Mouse (Mus musculus): Measurements from ENCODE around the gene Tmub2.
"Not testable (repeated sequence)": the region's sequence is repeated elsewhere in the genome, so short reads cannot be mapped to it uniquely, and the experiment has no call there.

Tmub2 gene

GRCm38 (mm10) chr11:102279595-102279994 is 5.1 kb upstream of the Tmub2 start:
- DNase-seq (ENCODE audit: low spot score): no peak

- DNase-seq (ENCODE audit: low spot score): not testable (repeated sequence)
Observed at GRCm38 (mm10) chr11:102280267-102280666, 4.5 kb upstream of the Tmub2 start.

- DNase-seq (ENCODE audit: low spot score): no peak
Observed at GRCm38 (mm10) chr11:102283922-102284321, 809 bp upstream of the Tmub2 start.

GRCm38 (mm10) chr11:102285095-102285834 is 534 bp downstream of the Tmub2 start:
- DNase-seq (ENCODE audit: low spot score): no peak

GRCm38 (mm10) chr11:102287485-102287884 is 2.8 kb downstream of the Tmub2 start:
- no peak for DNase-seq (ENCODE audit: low spot score)

GRCm38 (mm10) chr11:102288027-102288804 is 3.5 kb downstream of the Tmub2 start:
- DNase-seq (ENCODE audit: low spot score): no peak

GRCm38 (mm10) chr11:102288913-102289312 is 4.2 kb downstream of the Tmub2 start:
- DNase-seq (ENCODE audit: low spot score): no peak

- no peak for DNase-seq (ENCODE audit: low spot score)
Observed at GRCm38 (mm10) chr11:102289511-102290100, 4.9 kb downstream of the Tmub2 start.

GRCm38 (mm10) chr11:102290141-102290540 is 5.4 kb downstream of the Tmub2 start:
- DNase-seq (ENCODE audit: low spot score): no peak

GRCm38 (mm10) chr11:102291051-102291535 is 6.4 kb downstream of the Tmub2 start:
- DNase-seq (ENCODE audit: low spot score): no peak

- DNase-seq (ENCODE audit: low spot score): no peak
Observed at GRCm38 (mm10) chr11:102293971-102294370, 9.2 kb downstream of the Tmub2 start.

- no peak for DNase-seq (ENCODE audit: low spot score)
Observed at GRCm38 (mm10) chr11:102294416-102294815, 9.7 kb downstream of the Tmub2 start.

GRCm38 (mm10) chr11:102294887-102295597 is 10.3 kb downstream of the Tmub2 start:
- peak; percentile 30 for DNase-seq (ENCODE audit: low spot score)

GRCm38 (mm10) chr11:102295598-102296471 is 11.1 kb downstream of the Tmub2 start:
- DNase-seq (ENCODE audit: low spot score): peak; percentile 86

- DNase-seq (ENCODE audit: low spot score): peak; percentile 100
Observed at GRCm38 (mm10) chr11:102296491-102297472, 12.1 kb downstream of the Tmub2 start, which contains the start of gene Atxn7l3. Gene Atxn7l3, minus strand, starts transcription at chr11:102296631.

- no peak for DNase-seq (ENCODE audit: low spot score)
Observed at GRCm38 (mm10) chr11:102297577-102298556, 13.1 kb downstream of the Tmub2 start.

GRCm38 (mm10) chr11:102299839-102300238 is 15.1 kb downstream of the Tmub2 start:
- no peak for DNase-seq (ENCODE audit: low spot score)

- no peak for DNase-seq (ENCODE audit: low spot score)
Observed at GRCm38 (mm10) chr11:102304141-102304540, 19.4 kb downstream of the Tmub2 start.
